Mouse (Mus musculus) midbrain, embryonic 12.5 days (tissue): ENCODE measurements at regions not wholly inside any gene's neighbourhood (a gene's known extent, or its start where the extent isn't known, plus 50 kb on each side); places are given as distances from the start of the nearest gene placed in this dataset.

Experiments used
- ATAC-seq: fragments of 200-750 bp; cut with Nextera tagmentation; 2 replicates; pipeline ENCODE4 v1.8.0; 2017; ENCODE audit warnings: low read depth, moderate TSS enrichment, moderate library complexity; ENCODE audit not compliant: low FRiP score
- H3K27ac ChIP-seq: fragments of 300-500 bp; sonication (generic); replicated peaks from 2 replicates; pipeline ENCODE4 v1.5.1; 2016; ENCODE audit warnings: mild to moderate bottlenecking
- H3K27me3 ChIP-seq: fragments of 300-500 bp; sonication (generic); 2 replicates; pipeline ENCODE4 v1.6.1; 2016; ENCODE audit warnings: mild to moderate bottlenecking
- H3K36me3 ChIP-seq: fragments of 300-500 bp; sonication (generic); 2 replicates; pipeline ENCODE4 v1.6.1; 2016
- H3K4me1 ChIP-seq: fragments of 300-500 bp; sonication (generic); 2 replicates; pipeline ENCODE4 v1.6.1; 2016
- H3K4me2 ChIP-seq: fragments of 300-500 bp; sonication (generic); replicated peaks from 2 replicates; pipeline ENCODE4 v1.6.1; 2016; ENCODE audit warnings: mild to moderate bottlenecking, moderate library complexity
- H3K4me3 ChIP-seq: fragments of 300-500 bp; sonication (generic); 2 replicates; pipeline ENCODE4 v1.5.1; 2016; ENCODE audit warnings: mild to moderate bottlenecking
- H3K9ac ChIP-seq: fragments of 300-500 bp; sonication (generic); replicated peaks from 2 replicates; pipeline ENCODE4 v1.6.1; 2016; ENCODE audit warnings: mild to moderate bottlenecking, moderate library complexity
- H3K9me3 ChIP-seq: fragments of 300-500 bp; sonication (generic); 2 replicates; pipeline ENCODE4 v1.6.1; 2016; ENCODE audit warnings: mild to moderate bottlenecking
- WGBS: fragments of 180-500 bp; shearing (Covaris S2); methylation state at CpG from one replicate; pipeline ENCODE4 v1.1.7; 2016; 5-methylcytosine and 5-hydroxymethylcytosine counted together

DNA sequence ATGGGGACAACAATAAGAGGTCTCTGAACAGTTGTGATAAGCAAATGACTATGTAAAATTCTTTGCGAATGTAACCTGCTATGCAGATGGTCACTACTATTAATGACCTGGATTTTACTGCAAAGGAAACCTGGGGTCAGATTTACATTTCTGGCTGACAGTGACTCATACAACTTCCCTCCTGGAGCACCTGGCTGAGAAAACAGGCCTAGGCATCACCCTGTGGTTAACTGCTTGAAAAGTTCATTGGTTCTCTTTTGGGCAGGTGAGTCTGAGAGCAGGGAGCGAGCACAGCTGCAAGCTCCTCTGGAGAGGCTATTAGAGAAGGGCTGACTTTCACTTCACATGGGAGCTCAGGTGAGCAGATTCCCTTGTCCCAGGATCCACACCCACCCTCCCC, 185.2 kb upstream of the Lpp start:
- no peaks in the 10 kb centered on the region for H3K27me3 ChIP-seq
- whole genome bisulfite sequencing, result 96% methylated on average over 2 of the region's 2 CpGs
- no peak overlapping the region for H3K4me2 ChIP-seq
- H3K9me3 ChIP-seq, result no peaks in the 10 kb centered on the region
- 0 out of 2 replicates have a peak, but pooled peaks cover 4% of the 10 kb centered on the region for H3K4me1 ChIP-seq
- no peak for ATAC-seq
- H3K4me3 ChIP-seq, result no peak overlapping the region
- no peak overlapping the region for H3K9ac ChIP-seq
- H3K36me3 ChIP-seq, result no peaks in the 10 kb centered on the region
- H3K27ac ChIP-seq, result no peak overlapping the region

DNA sequence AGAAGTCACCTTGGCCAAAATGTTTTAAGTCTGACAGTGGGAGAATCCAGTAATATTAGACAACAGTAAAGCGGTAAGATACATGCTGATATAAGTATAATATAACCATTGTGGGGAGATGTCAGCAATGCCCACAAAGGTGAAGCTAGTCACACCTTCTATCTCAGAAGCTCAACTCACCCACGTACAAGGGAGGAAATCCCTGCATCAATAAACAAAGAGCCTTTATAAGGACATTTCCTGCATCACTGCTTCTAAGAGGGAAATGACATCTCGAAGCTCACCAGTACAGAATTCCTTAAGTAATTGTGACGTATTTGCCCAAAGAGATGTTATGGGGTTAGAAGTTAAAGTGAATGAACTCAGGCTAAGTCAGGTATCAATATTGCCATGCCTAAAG, 186.3 kb upstream of the Lpp start:
- ATAC-seq, result no peak
- no peaks in the 10 kb centered on the region for H3K27me3 ChIP-seq
- 0 out of 2 replicates have a peak, but pooled peaks cover 4% of the 10 kb centered on the region for H3K4me1 ChIP-seq
- H3K9ac ChIP-seq, result no peak overlapping the region
- H3K36me3 ChIP-seq, result no peaks in the 10 kb centered on the region
- 52% methylated on average over 4 of the region's 4 CpGs for WGBS
- no peak overlapping the region for H3K4me2 ChIP-seq
- H3K4me3 ChIP-seq, result no peak overlapping the region
- H3K9me3 ChIP-seq, result no peaks in the 10 kb centered on the region
- H3K27ac ChIP-seq, result no peak overlapping the region

DNA sequence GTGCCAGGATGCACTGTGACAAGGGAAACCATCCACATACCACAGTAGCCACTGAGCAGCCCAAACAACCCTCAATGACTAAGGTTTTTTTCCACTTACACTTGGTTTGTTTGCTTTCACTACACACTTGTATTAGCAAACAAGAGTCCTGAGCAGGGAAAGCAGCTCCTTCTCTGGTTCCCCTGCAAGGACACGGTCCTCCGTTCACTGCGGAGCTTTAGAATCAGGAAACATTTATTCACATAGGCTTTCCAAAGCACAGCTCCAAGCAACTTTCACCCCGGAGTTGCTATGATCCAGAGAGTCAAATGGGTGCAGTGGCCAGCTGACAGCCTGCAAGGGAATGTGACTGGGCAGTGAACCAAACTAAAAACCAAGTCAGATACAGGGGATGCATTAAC, 186.8 kb upstream of the Lpp start:
- no peaks in the 10 kb centered on the region for H3K9me3 ChIP-seq
- no peak overlapping the region for H3K27ac ChIP-seq
- no peaks in the 10 kb centered on the region for H3K36me3 ChIP-seq
- WGBS, result 76% methylated on average over 4 of the region's 4 CpGs
- no peaks in the 10 kb centered on the region for H3K27me3 ChIP-seq
- H3K4me2 ChIP-seq, result no peak overlapping the region
- H3K9ac ChIP-seq, result no peak overlapping the region
- H3K4me3 ChIP-seq, result no peak overlapping the region
- no peak for ATAC-seq
- no peaks in the 10 kb centered on the region for H3K4me1 ChIP-seq

DNA sequence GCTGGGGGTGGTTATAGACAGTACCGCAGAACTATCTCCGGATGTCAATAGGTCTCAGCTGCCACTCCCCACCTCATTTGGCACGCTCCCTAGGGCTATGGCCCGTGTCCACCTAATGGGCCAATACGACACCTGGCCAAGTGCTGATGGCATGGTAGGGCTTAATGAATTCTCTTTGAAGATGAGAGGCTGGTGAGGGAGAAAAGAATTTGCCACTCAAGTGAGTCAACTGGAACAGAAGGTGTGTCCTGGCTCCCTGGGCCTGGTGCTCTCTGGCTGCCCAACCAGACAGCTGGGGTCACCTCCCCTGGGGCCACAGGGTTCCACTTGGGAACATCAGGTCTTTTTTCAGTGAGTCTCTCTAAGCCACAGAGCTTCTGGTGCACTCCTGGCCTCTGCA, 187.7 kb upstream of the Lpp start:
- WGBS, result 83% methylated on average over 5 of the region's 5 CpGs

DNA sequence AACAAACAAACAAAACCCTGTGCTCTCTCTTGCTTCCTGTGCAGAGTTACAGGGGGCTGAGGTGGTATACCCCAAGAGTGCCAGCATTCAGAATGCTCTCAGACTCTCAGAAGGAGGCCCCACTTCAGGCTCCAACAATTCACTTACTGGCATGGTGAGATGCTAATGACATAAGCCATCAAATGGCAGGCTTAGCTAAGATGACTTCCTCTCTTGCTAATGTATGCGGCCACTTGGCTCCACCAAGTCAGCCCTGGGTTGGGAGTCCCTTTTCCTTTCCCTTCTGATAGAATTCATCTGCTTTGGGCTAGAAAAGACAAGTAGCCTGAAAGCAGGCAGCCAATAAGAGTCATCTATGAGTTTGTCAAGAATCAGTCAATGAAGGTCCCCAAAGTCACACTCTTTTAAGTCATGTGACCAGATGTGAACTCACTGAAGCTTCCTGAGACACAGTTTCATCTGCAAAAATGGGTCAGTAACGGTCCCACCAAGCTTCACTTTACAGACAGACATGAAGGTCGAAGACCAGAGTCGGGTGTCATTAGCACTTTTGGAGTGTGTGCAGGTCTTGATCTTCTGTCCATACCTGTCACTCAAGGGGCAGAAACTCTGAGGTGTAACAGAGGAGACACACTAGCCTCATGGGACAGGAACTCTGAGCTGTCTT, 189.1 kb upstream of the Lpp start:
- Histone ChIP-seq H3K9ac (no peak overlapping the region), H3K36me3 (no peaks in the 10 kb centered on the region), H3K27me3 (no peaks in the 10 kb centered on the region), H3K4me2 (no peak overlapping the region), H3K9me3 (no peaks in the 10 kb centered on the region), H3K4me1 (no peaks in the 10 kb centered on the region), H3K4me3 (no peak overlapping the region), H3K27ac (no peak overlapping the region)
- WGBS, result 93% methylated on average over 4 of the region's 4 CpGs
- no peak for ATAC-seq

More for the DNA sequence above, 187.7 kb upstream of the Lpp start:
- Histone ChIP-seq H3K27ac (no peak overlapping the region), H3K36me3 (no peaks in the 10 kb centered on the region), H3K4me1 (no peaks in the 10 kb centered on the region), H3K4me2 (no peak overlapping the region), H3K9ac (no peak overlapping the region), H3K4me3 (no peak overlapping the region), H3K27me3 (no peaks in the 10 kb centered on the region), H3K9me3 (no peaks in the 10 kb centered on the region)
- ATAC-seq, result no peak

DNA sequence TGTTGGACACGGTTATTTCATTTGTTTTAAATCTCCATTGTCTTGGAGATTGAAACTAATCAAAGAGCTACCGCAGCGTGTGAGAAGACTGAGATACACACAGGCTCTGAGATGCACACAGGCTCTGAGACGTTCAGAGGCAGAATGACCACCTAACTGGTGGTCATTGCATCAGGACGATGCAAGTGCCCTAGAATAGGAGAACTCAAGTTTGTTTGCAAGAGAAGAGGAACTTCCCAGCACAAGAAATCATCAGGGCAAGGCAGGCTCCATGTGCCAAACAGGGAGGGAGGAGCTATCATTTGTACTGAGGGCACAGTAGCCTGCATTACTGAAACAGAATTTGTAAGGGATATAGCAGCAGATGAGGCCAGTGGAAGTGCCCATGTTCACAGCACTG, 190.7 kb upstream of the Lpp start:
- no peaks in the 10 kb centered on the region for H3K27me3 ChIP-seq
- no peaks in the 10 kb centered on the region for H3K9me3 ChIP-seq
- no peak overlapping the region for H3K4me3 ChIP-seq
- ATAC-seq, result no peak
- no peak overlapping the region for H3K27ac ChIP-seq
- WGBS, result 90% methylated on average over 5 of the region's 5 CpGs
- H3K36me3 ChIP-seq, result no peaks in the 10 kb centered on the region
- no peak overlapping the region for H3K4me2 ChIP-seq
- H3K9ac ChIP-seq, result no peak overlapping the region
- no peaks in the 10 kb centered on the region for H3K4me1 ChIP-seq

DNA sequence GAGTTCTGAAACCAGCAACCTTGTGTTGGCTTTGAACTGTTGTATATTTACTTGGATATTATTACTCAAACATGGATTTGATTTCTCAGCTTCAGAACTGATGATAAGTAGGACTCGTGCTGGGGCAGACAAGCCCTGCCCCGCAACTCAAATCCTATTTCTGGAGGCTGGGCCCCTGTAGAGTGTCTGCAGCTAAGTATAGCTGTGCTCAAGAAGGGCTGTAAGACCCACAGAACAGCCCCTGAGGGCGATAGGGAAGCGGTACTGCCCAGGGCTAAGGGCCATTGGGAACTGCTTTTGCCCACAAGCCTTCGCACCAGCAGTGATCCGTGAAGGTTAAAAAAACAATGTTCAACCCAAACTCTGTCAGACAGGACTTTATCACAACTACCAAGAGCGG, 191.9 kb upstream of the Lpp start:
- 91% methylated on average over 7 of the region's 7 CpGs for WGBS
- ATAC-seq, result no peak
- Histone ChIP-seq H3K4me2 (no peak overlapping the region), H3K4me3 (no peak overlapping the region), H3K4me1 (no peaks in the 10 kb centered on the region), H3K9ac (no peak overlapping the region), H3K27me3 (no peaks in the 10 kb centered on the region), H3K27ac (no peak overlapping the region), H3K36me3 (no peaks in the 10 kb centered on the region), H3K9me3 (no peaks in the 10 kb centered on the region)

DNA sequence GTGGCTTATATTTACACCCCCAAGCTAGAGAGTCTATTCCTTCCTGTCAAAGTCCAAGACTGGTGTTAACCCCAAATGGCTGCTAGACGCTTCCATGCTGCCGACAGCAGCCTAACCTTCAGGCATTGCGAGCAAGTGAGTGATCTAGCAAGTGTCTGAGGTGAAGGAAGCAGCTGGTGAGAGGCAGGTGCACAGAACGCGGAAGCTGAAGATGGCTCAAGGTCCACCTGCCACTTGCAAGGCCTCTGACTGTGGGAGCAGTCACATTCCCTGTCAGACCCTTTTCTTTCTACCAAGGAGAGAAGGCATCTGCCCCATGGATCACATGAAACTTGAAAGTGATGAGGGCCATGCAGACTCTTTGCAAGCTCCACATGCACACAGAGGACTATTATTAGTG, 193.1 kb upstream of the Lpp start:
- Histone ChIP-seq H3K36me3 (no peaks in the 10 kb centered on the region), H3K4me2 (no peak overlapping the region), H3K27me3 (no peaks in the 10 kb centered on the region), H3K27ac (no peak overlapping the region), H3K9ac (no peak overlapping the region), H3K4me3 (no peak overlapping the region), H3K9me3 (no peaks in the 10 kb centered on the region), H3K4me1 (no peaks in the 10 kb centered on the region)
- no peak for ATAC-seq
- WGBS, result 95% methylated on average over 5 of the region's 5 CpGs

DNA sequence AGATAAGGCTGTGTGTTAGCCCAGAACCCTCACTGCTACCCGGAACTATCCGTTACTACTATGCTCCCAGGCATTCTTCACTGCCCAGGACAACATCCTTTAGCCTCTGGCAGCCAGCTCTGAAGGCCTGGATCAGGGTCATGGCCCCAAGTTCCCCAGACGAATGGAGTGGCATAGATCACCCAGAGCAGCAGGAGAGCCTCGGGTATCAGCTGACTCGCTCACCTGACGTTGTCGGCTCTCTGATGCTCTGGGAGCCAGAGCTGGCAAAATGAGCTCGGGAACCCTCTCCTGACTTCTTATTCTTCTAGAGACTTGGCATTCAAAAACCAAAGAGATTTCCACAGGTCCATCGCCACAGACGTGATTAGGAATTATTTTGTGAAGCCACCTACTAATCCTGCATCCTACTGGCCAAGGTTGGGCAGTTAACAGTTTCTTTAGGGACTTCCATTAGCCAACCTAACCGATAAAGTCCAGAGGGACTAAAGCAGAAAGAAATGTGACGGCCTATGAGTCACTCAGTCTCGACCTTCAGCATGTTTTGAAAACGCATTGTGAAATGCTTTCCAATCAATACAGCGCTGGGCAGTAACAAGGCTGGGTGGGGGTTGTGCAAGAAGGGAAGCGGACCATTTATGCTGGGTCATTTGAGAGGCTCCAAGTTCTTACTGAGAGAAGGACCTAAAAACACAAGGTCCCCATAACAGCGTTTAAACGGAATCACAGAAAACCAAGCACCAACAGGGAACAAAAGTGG, 193.7 kb upstream of the Lpp start:
- no peak overlapping the region for H3K9ac ChIP-seq
- H3K4me3 ChIP-seq, result no peak overlapping the region
- H3K27ac ChIP-seq, result no peak overlapping the region
- H3K36me3 ChIP-seq, result no peaks in the 10 kb centered on the region
- WGBS, result 89% methylated on average over 18 of the region's 18 CpGs
- H3K9me3 ChIP-seq, result no peaks in the 10 kb centered on the region
- no peak for ATAC-seq
- H3K4me2 ChIP-seq, result no peak overlapping the region
- H3K4me1 ChIP-seq, result no peaks in the 10 kb centered on the region
- H3K27me3 ChIP-seq, result no peaks in the 10 kb centered on the region

DNA sequence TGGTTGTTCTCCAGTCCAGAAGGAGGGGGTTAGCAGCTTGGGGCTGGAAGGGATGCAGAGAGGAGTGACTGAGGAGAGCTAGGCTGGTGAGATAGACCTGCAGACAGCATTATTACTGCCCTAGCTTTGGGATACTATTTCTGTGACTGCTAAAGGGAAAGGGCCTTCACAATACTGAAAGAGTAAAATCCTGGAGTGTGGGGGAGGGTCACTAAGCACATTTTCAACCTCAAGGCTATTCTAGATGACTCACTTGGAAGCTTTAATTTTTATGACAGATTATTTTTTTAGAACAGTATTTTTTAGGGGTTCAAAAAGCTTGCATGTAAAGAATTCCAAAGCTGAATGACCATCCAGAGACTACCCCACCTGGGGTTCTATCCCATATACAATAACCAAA, 195.0 kb upstream of the Lpp start:
- Histone ChIP-seq H3K27me3 (no peaks in the 10 kb centered on the region), H3K36me3 (no peaks in the 10 kb centered on the region), H3K4me1 (no peaks in the 10 kb centered on the region), H3K9me3 (no peaks in the 10 kb centered on the region), H3K27ac (no peak overlapping the region), H3K9ac (no peak overlapping the region), H3K4me2 (no peak overlapping the region), H3K4me3 (no peak overlapping the region)
- no peak for ATAC-seq

DNA sequence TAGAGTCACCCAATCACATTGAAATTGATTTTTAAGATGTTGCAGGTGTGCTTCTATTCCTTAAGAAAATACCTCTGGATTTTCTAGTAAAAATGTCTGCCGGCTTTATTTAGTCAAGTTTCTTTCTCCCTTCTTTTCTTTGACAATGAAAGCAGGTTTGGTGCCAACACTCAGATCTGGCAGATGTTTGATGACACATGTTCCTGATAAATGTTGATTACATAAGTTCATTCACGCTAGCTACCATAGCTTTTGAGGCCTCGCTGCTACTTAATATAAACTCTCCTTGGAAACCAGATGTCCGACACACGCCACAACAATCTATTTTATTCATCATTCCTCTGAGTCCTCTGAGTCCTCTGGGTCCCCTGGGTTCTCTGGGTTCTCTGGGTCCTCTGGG, 195.7 kb upstream of the Lpp start:
- H3K4me1 ChIP-seq, result no peaks in the 10 kb centered on the region
- WGBS, result 94% methylated on average over 5 of the region's 5 CpGs
- H3K4me3 ChIP-seq, result no peak overlapping the region
- no peaks in the 10 kb centered on the region for H3K36me3 ChIP-seq
- no peaks in the 10 kb centered on the region for H3K9me3 ChIP-seq
- ATAC-seq, result no peak
- no peak overlapping the region for H3K27ac ChIP-seq
- no peaks in the 10 kb centered on the region for H3K27me3 ChIP-seq
- no peak overlapping the region for H3K9ac ChIP-seq
- no peak overlapping the region for H3K4me2 ChIP-seq

DNA sequence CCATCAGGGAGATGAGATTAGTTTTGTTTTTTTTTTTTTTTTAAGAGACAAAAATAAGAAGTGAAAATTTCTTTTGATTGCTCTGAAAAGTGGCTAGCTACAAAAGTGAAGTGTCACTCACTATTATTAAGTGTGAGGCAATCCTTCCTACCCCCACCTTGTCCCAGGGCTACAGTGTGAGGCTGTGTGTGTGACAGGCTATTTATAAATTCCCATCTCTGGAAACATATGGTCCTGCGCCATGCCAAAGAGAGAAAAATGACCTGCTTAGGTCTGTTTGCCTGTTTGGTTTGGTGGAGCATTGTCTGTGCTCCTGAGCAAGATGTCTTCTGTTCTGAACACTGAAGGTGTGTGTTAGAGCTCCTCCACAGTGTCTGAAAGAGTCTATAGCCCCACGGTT, 199.4 kb upstream of the Lpp start:
- no peak overlapping the region for H3K4me3 ChIP-seq
- no peaks in the 10 kb centered on the region for H3K27me3 ChIP-seq
- H3K36me3 ChIP-seq, result no peaks in the 10 kb centered on the region
- 80% methylated on average over 2 of the region's 2 CpGs for WGBS
- H3K4me1 ChIP-seq, result no peaks in the 10 kb centered on the region
- ATAC-seq, result no peak
- no peaks in the 10 kb centered on the region for H3K9me3 ChIP-seq
- no peak overlapping the region for H3K27ac ChIP-seq
- H3K4me2 ChIP-seq, result no peak overlapping the region
- H3K9ac ChIP-seq, result no peak overlapping the region
